Mouse (Mus musculus) cerebellum, adult 2 months (tissue): ENCODE measurements at regions not wholly inside any gene's neighbourhood (a gene's known extent, or its start where the extent isn't known, plus 50 kb on each side); places are given as distances from the start of the nearest gene placed in this dataset.

Experiments
- CTCF ChIP-seq: fragments of 200-500 bp; IDR thresholded peaks from 2 replicates; pipeline ENCODE4 v1.5.1; 2011; ENCODE audit warnings: low read depth, mild to moderate bottlenecking, control low read depth, low read length, moderate library complexity, borderline replicate concordance; ENCODE audit not compliant: insufficient read depth
- POLR2A ChIP-seq: fragments of 200-500 bp; IDR thresholded peaks from 2 replicates; pipeline ENCODE4 v1.6.1; 2011; ENCODE audit warnings: low read length, control low read depth, borderline replicate concordance; ENCODE audit not compliant: insufficient read depth

GRCm38 (mm10) chr14:114946321-114946720, 145.7 kb upstream of the Gpc5 start:
- TF ChIP-seq CTCF (no peak), POLR2A (no peak)
